Mouse (Mus musculus) ES-Bruce4 (cell line): ENCODE results near the gene Art5.

Experiments
- EP300 ChIP-seq: IDR thresholded peaks from 2 replicates; pipeline ENCODE4 v1.6.1; 2011; ENCODE audit warnings: low read depth, low read length; ENCODE audit not compliant: insufficient read depth
- POLR2A ChIP-seq: IDR thresholded peaks from one replicate; pipeline ENCODE4 v1.8.1; 2011; ENCODE audit warnings: low read length; ENCODE audit not compliant: insufficient read depth

DNA sequence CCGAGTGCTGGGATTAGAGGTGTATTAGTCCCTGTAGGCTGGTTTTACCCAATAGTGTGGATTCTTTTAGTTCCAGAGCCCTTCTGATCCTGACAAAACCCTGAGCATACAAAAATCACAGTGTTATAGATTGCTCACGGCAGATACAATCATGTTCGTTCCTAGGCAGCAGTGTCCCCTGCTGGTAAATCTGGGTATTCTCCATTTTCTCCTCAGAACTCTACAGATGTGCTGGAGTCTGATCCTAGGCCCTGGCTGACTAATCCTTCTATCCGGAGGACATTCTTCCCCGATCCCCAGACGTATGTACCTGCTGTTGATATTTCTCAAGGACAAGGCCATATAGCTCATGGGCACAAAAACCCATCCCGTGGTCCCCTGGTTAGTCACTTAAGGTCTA, 30.8 kb downstream of the Art5 start:
- no peak for TF ChIP-seq EP300
- no peak for TF ChIP-seq POLR2A
